Mouse (Mus musculus) lung, embryonic 14.5 days (tissue): ENCODE results near the gene Msmo1. TPM values are rescaled to one million over a fixed set of nuclear protein-coding genes. Genes with fewer than 3 reads are reported as not detected.

Experiments used
- ATAC-seq: fragments of 200-750 bp; cut with Nextera tagmentation; 2 replicates; pipeline ENCODE4 v1.8.0; 2017; ENCODE audit warnings: mild to moderate bottlenecking, moderate TSS enrichment, moderate library complexity; ENCODE audit not compliant: insufficient read depth
- DNase-seq: peaks from one replicate; pipeline ENCODE4 v3.0.0-alpha.2; 2015
- H3K27ac ChIP-seq: fragments of 300-500 bp; sonication (generic); 2 replicates; pipeline ENCODE4 v1.5.1; 2014; ENCODE audit warnings: low read depth, mild to moderate bottlenecking, moderate library complexity
- H3K27me3 ChIP-seq: fragments of 300-500 bp; sonication (generic); 2 replicates; pipeline ENCODE4 v1.6.1; 2014; ENCODE audit warnings: low read length, control low read depth; ENCODE audit not compliant: insufficient read depth
- H3K36me3 ChIP-seq: fragments of 300-500 bp; sonication (generic); 2 replicates; pipeline ENCODE4 v1.6.1; 2014; ENCODE audit warnings: control low read depth; ENCODE audit not compliant: insufficient read depth
- H3K4me1 ChIP-seq: fragments of 300-500 bp; sonication (generic); 2 replicates; pipeline ENCODE4 v1.6.1; 2014; ENCODE audit warnings: antibody characterized with exemption, control low read depth; ENCODE audit not compliant: insufficient read depth
- H3K4me2 ChIP-seq: fragments of 300-500 bp; sonication (generic); 2 replicates; pipeline ENCODE4 v1.6.1; 2014; ENCODE audit warnings: mild to moderate bottlenecking
- H3K4me3 ChIP-seq: fragments of 300-500 bp; sonication (generic); 2 replicates; pipeline ENCODE4 v1.5.1; 2014; ENCODE audit warnings: low read depth, low read length
- H3K9ac ChIP-seq: fragments of 300-500 bp; sonication (generic); 2 replicates; pipeline ENCODE4 v1.6.1; 2014
- H3K9me3 ChIP-seq: fragments of 300-500 bp; sonication (generic); 2 replicates; pipeline ENCODE4 v1.6.1; 2016; ENCODE audit warnings: low read depth, low read length, control low read depth
- CTCF ChIP-seq: IDR thresholded peaks from 2 replicates; pipeline ENCODE4 v1.5.1; 2016; ENCODE audit warnings: antibody characterized with exemption, low read depth
- WGBS: fragments of 180-500 bp; shearing (Covaris S2); extraction: QIAGEN DNeasy Blood & Tissue Kit; methylation state at CpG from one replicate; pipeline ENCODE4 v1.1.7; 2014; 5-methylcytosine and 5-hydroxymethylcytosine counted together
- polyA plus RNA-seq: library from polyadenylated mRNA; unstranded; fragments of >200 nt; fragmentation: Nextera tagmentation; extraction: Ambion mirVana; gene quantifications from 2 replicates; pipeline ENCODE4 v1.2.1, GENCODE M21; 2014

Gene Msmo1
- polyA plus RNA-seq = 76.5 and 93.3 TPM in 2 replicates

DNA sequence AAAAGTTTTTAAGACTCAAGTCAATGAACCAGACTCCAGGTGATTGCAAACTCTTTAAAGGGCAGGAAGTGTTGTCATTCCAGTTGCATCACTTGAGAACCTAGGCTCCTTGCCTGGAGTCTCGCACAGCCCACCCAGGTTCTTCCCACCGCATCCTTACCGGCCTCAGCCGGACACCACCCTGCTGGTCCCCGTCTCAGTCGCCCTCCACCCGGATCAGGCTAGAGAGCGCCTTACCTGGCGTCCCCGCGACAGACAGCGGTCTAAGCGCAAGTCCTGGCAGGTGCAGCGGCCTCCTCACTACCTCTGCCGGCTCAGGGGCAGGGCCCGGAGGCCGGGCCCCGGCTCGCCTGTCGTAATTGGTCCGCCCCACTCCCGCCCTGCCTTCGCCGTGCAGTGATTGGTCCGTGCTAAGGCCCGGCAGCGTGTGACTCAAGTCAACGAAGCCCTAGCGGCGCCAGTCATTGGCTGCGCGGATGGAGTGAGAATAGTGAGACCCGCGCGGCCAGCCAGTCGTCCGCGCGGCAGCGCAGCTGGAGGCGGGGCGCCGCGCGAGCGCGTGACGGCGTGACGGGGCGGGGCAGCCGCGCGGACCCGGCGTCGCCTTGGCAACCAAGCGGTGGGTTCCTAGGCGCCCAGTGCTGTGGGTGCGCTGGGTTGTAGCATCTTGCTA lies at the start of gene Msmo1:
Gene Msmo1 (minus strand): TSS at position 522 of the 673 bp plus-strand sequence.
- Histone ChIP-seq H3K4me2 (peak within 1 kb of the TSS; percentile 82), H3K4me1 (no peaks in the 10 kb centered on the region), H3K36me3 (peaks cover 14% of the 10 kb centered on the region), H3K27me3 (no peaks in the 10 kb centered on the region), H3K9me3 (no peaks in the 10 kb centered on the region), H3K9ac (peak within 1 kb of the TSS; percentile 59), H3K4me3 (peak within 1 kb of the TSS; percentile 61), H3K27ac (0 out of 2 replicates have a peak within 1 kb of the TSS, but pooled peaks have one; percentile 4)
- ATAC-seq = peak; percentile 100
- no peak for TF ChIP-seq CTCF
- peak; percentile 99 for DNase-seq
- 0% methylated on average over 60 of the region's 60 CpGs for WGBS

- H3K9me3 ChIP-seq = no peaks in the 10 kb centered on the region
- H3K27ac ChIP-seq = no peak overlapping the region
- no peak for ATAC-seq
- TF ChIP-seq CTCF = no peak
- 0 out of 2 replicates have a peak, but pooled peaks cover 4% of the 10 kb centered on the region for H3K36me3 ChIP-seq
- 58% methylated on average over 6 of the region's 6 CpGs for WGBS
- no peak for DNase-seq
- H3K4me1 ChIP-seq = no peaks in the 10 kb centered on the region
- H3K4me2 ChIP-seq = no peak overlapping the region
- H3K9ac ChIP-seq = no peak overlapping the region
- no peaks in the 10 kb centered on the region for H3K27me3 ChIP-seq
- H3K4me3 ChIP-seq = no peak overlapping the region
These were observed 48.4 kb upstream of the Msmo1 start for GRCm38 (mm10) chr8:64781947-64782346.

GRCm38 (mm10) chr8:64777925-64778324 lies 44.3 kb upstream of the Msmo1 start:
- DNase-seq = peak; percentile 6
- Histone ChIP-seq H3K36me3 (0 out of 2 replicates have a peak, but pooled peaks cover 4% of the 10 kb centered on the region), H3K4me1 (no peaks in the 10 kb centered on the region), H3K9me3 (no peaks in the 10 kb centered on the region), H3K4me3 (no peak overlapping the region), H3K9ac (no peak overlapping the region), H3K27me3 (no peaks in the 10 kb centered on the region), H3K4me2 (no peak overlapping the region), H3K27ac (no peak overlapping the region)
- ATAC-seq = no peak
- WGBS = 72% methylated on average over 9 of the region's 9 CpGs
- peak; percentile 43; the same call in 1 of the 2 replicates for TF ChIP-seq CTCF

DNA sequence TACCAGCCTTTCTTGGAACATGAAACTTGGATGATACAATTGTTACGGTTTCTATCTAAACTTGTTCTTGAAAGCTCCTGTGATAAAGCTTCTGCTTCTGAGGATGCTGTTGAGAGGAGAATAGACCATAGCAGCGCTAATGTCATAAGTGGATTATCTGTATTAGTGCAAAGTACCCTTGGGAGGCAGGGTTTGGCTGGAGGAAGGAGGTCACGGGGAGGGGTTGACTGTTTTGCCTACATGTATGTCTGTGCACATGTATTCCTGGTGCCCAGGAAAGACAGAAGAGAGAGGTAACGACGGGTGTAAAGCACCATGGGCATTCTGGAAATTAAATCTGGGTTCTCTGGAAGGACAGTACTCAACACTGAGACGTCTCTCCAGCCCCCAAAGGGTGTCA lies 40.5 kb upstream of the Msmo1 start:
- Histone ChIP-seq H3K9ac (no peak overlapping the region), H3K27me3 (no peaks in the 10 kb centered on the region), H3K4me3 (no peak overlapping the region), H3K27ac (no peak overlapping the region), H3K4me2 (no peak overlapping the region), H3K36me3 (0 out of 2 replicates have a peak, but pooled peaks cover 4% of the 10 kb centered on the region), H3K4me1 (no peaks in the 10 kb centered on the region), H3K9me3 (no peaks in the 10 kb centered on the region)
- no peak for TF ChIP-seq CTCF
- DNase-seq (no peak), ATAC-seq (no peak)
- 93% methylated on average over 6 of the region's 6 CpGs for WGBS

- Histone ChIP-seq H3K9me3 (no peaks in the 10 kb centered on the region), H3K4me1 (no peaks in the 10 kb centered on the region), H3K4me2 (no peak overlapping the region), H3K27me3 (no peaks in the 10 kb centered on the region), H3K27ac (no peak overlapping the region), H3K4me3 (no peak overlapping the region), H3K9ac (no peak overlapping the region), H3K36me3 (no peaks in the 10 kb centered on the region)
- no peak for ATAC-seq
- no peak for DNase-seq
- 83% methylated on average over 7 of the region's 7 CpGs for WGBS
- no peak for TF ChIP-seq CTCF
These were observed 37.2 kb upstream of the Msmo1 start for GRCm38 (mm10) chr8:64770814-64771213.

- DNase-seq (no peak), ATAC-seq (no peak)
- no peaks in the 10 kb centered on the region for H3K4me1 ChIP-seq
- no peak for TF ChIP-seq CTCF
- H3K4me3 ChIP-seq = no peak overlapping the region
- no peaks in the 10 kb centered on the region for H3K36me3 ChIP-seq
- WGBS = 79% methylated on average over 7 of the region's 7 CpGs
- H3K4me2 ChIP-seq = no peak overlapping the region
- no peaks in the 10 kb centered on the region for H3K9me3 ChIP-seq
- H3K27me3 ChIP-seq = no peaks in the 10 kb centered on the region
- no peak overlapping the region for H3K27ac ChIP-seq
- H3K9ac ChIP-seq = no peak overlapping the region
These were observed 36.0 kb upstream of the Msmo1 start for GRCm38 (mm10) chr8:64769586-64769985.

DNA sequence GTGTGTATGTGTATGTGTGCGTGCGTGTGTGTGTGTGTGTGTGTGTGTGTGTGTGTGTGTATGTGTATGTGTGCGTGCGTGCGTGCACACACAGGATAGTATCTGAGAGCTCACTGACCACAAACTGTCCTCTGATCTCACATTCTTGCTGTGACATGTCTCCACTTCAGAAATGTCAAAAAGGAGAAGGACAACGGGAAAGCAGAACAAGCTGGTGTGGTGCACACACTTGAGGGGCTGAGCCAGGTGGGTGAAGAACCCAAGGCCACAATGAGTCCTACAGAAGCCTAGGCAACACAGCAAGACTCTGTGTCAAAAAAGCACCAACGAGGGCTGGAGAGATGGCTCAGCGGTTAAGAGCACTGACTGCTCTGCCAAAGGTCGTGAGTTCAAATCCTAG lies 35.1 kb upstream of the Msmo1 start:
- no peak for DNase-seq
- no peaks in the 10 kb centered on the region for H3K27me3 ChIP-seq
- no peaks in the 10 kb centered on the region for H3K4me1 ChIP-seq
- no peak overlapping the region for H3K9ac ChIP-seq
- H3K27ac ChIP-seq = no peak overlapping the region
- H3K36me3 ChIP-seq = no peaks in the 10 kb centered on the region
- H3K4me2 ChIP-seq = no peak overlapping the region
- ATAC-seq = no peak
- H3K4me3 ChIP-seq = no peak overlapping the region
- no peaks in the 10 kb centered on the region for H3K9me3 ChIP-seq
- 88% methylated on average over 7 of the region's 9 CpGs for WGBS
- no peak for TF ChIP-seq CTCF
